Mouse (Mus musculus) intestine, embryonic 16.5 days (tissue): Measurements from ENCODE around the gene Camkk1. TPM values are rescaled to one million over a fixed set of nuclear protein-coding genes. Genes with fewer than 3 reads are reported as not detected.

Experiments
- ATAC-seq: fragments of 200-750 bp; cut with Nextera tagmentation; 2 replicates; pipeline ENCODE4 v1.8.0; 2017; ENCODE audit warnings: moderate TSS enrichment, moderate library complexity
- H3K27ac ChIP-seq: fragments of 300-500 bp; sonication (generic); 2 replicates; pipeline ENCODE4 v1.5.1; 2014; ENCODE audit warnings: mild to moderate bottlenecking, low read length
- H3K27me3 ChIP-seq: fragments of 300-500 bp; sonication (generic); replicated peaks from 2 replicates; pipeline ENCODE4 v1.6.1; 2014; ENCODE audit warnings: low read length, control low read depth, mixed read lengths; ENCODE audit not compliant: control insufficient read depth, insufficient read depth
- H3K36me3 ChIP-seq: fragments of 300-500 bp; sonication (generic); 2 replicates; pipeline ENCODE4 v1.6.1; 2014; ENCODE audit warnings: low read length, control low read depth; ENCODE audit not compliant: control insufficient read depth, insufficient read depth
- H3K4me1 ChIP-seq: fragments of 300-500 bp; sonication (generic); 2 replicates; pipeline ENCODE4 v1.6.1; 2014; ENCODE audit warnings: low read length, control low read depth, mixed read lengths; ENCODE audit not compliant: control insufficient read depth, insufficient read depth
- H3K4me2 ChIP-seq: fragments of 300-500 bp; sonication (generic); 2 replicates; pipeline ENCODE4 v1.6.1; 2014; ENCODE audit warnings: low read depth, low read length, control low read depth
- H3K4me3 ChIP-seq: fragments of 300-500 bp; sonication (generic); 2 replicates; pipeline ENCODE4 v1.5.1; 2014; ENCODE audit warnings: mild to moderate bottlenecking, low read length
- H3K9ac ChIP-seq: fragments of 300-500 bp; sonication (generic); 2 replicates; pipeline ENCODE4 v1.6.1; 2014; ENCODE audit warnings: low read depth, low read length
- H3K9me3 ChIP-seq: fragments of 300-500 bp; sonication (generic); 2 replicates; pipeline ENCODE4 v1.6.1; 2016; ENCODE audit warnings: low read length, control low read depth; ENCODE audit not compliant: control insufficient read depth
- WGBS: fragments of 180-500 bp; shearing (Covaris S2); extraction: QIAGEN DNeasy Blood & Tissue Kit; methylation state at CpG from one replicate; pipeline ENCODE4 v1.1.7; 2014; 5-methylcytosine and 5-hydroxymethylcytosine counted together
- polyA plus RNA-seq: library from polyadenylated mRNA; unstranded; fragments of >200 nt; fragmentation: Nextera tagmentation; extraction: Ambion mirVana; gene quantifications from 2 replicates; pipeline ENCODE4 v1.2.1, GENCODE M21; 2015

The Camkk1 gene
- polyA plus RNA-seq, 1 experiment from 2014 or later = 8.9 TPM

GRCm38 (mm10) chr11:73008826-73009225, 10.0 kb upstream of the Camkk1 start:
- WGBS = 62% methylated on average over 2 of the region's 2 CpGs
- Histone ChIP-seq H3K4me1 (peaks cover 2% of the 10 kb centered on the region; the same call in 1 of the 2 replicates), H3K9ac (no peak overlapping the region), H3K4me2 (no peak overlapping the region), H3K9me3 (no peaks in the 10 kb centered on the region), H3K27ac (no peak overlapping the region), H3K4me3 (no peak overlapping the region), H3K27me3 (no peaks in the 10 kb centered on the region), H3K36me3 (no peaks in the 10 kb centered on the region)
- no peak for ATAC-seq

- Histone ChIP-seq H3K4me2 (no peak overlapping the region), H3K9ac (peak overlapping the region; percentile 35; the same call in 1 of the 2 replicates), H3K36me3 (no peaks in the 10 kb centered on the region), H3K4me3 (no peak overlapping the region), H3K4me1 (peaks cover 5% of the 10 kb centered on the region; the same call in 1 of the 2 replicates), H3K27ac (no peak overlapping the region), H3K27me3 (no peaks in the 10 kb centered on the region), H3K9me3 (no peaks in the 10 kb centered on the region)
- 53% methylated on average over 13 of the region's 13 CpGs for WGBS
- no peak for ATAC-seq
Measured at GRCm38 (mm10) chr11:73009531-73010274, 9.1 kb upstream of the Camkk1 start.

GRCm38 (mm10) chr11:73013981-73014380, 4.8 kb upstream of the Camkk1 start:
- H3K4me3 ChIP-seq = no peak overlapping the region
- H3K4me2 ChIP-seq = no peak overlapping the region
- H3K9ac ChIP-seq = no peak overlapping the region
- peaks cover 23% of the 10 kb centered on the region for H3K4me1 ChIP-seq
- H3K9me3 ChIP-seq = no peaks in the 10 kb centered on the region
- WGBS = 82% methylated on average over 5 of the region's 5 CpGs
- no peak overlapping the region for H3K27ac ChIP-seq
- H3K36me3 ChIP-seq = no peaks in the 10 kb centered on the region
- no peaks in the 10 kb centered on the region for H3K27me3 ChIP-seq
- no peak for ATAC-seq

GRCm38 (mm10) chr11:73014831-73015344, 3.9 kb upstream of the Camkk1 start:
- Histone ChIP-seq H3K9me3 (no peaks in the 10 kb centered on the region), H3K4me2 (no peak overlapping the region), H3K4me1 (peaks cover 28% of the 10 kb centered on the region), H3K27ac (no peak overlapping the region), H3K27me3 (peaks cover 3% of the 10 kb centered on the region; the same call in 1 of the 2 replicates), H3K36me3 (no peaks in the 10 kb centered on the region), H3K9ac (peak overlapping the region; percentile 32; the same call in 1 of the 2 replicates), H3K4me3 (no peak overlapping the region)
- no peak for ATAC-seq
- 80% methylated on average over 4 of the region's 4 CpGs for WGBS

- ATAC-seq = no peak
- WGBS = 61% methylated on average over 5 of the region's 5 CpGs
- Histone ChIP-seq H3K4me1 (peaks cover 28% of the 10 kb centered on the region), H3K4me2 (no peak overlapping the region), H3K27me3 (peaks cover 8% of the 10 kb centered on the region; the same call in 1 of the 2 replicates), H3K36me3 (no peaks in the 10 kb centered on the region), H3K27ac (no peak overlapping the region), H3K4me3 (no peak overlapping the region), H3K9me3 (no peaks in the 10 kb centered on the region), H3K9ac (peak overlapping the region; percentile 32; the same call in 1 of the 2 replicates)
Measured at GRCm38 (mm10) chr11:73015391-73016102, 3.3 kb upstream of the Camkk1 start.

- H3K9ac ChIP-seq = no peak overlapping the region; the same call in 1 of the 2 replicates
- H3K4me1 ChIP-seq = peaks cover 28% of the 10 kb centered on the region
- H3K4me2 ChIP-seq = no peak overlapping the region
- H3K36me3 ChIP-seq = no peaks in the 10 kb centered on the region
- H3K4me3 ChIP-seq = no peak overlapping the region
- H3K27me3 ChIP-seq = peaks cover 8% of the 10 kb centered on the region; the same call in 1 of the 2 replicates
- WGBS = 70% methylated on average over 6 of the region's 6 CpGs
- no peaks in the 10 kb centered on the region for H3K9me3 ChIP-seq
- ATAC-seq = no peak
- H3K27ac ChIP-seq = no peak overlapping the region
Measured at GRCm38 (mm10) chr11:73016103-73016420, 2.7 kb upstream of the Camkk1 start.

GRCm38 (mm10) chr11:73019147-73019795, 463 bp downstream of the Camkk1 start:
- Histone ChIP-seq H3K9me3 (no peaks in the 10 kb centered on the region), H3K9ac (peak overlapping the region; percentile 73), H3K36me3 (no peaks in the 10 kb centered on the region), H3K27ac (no peak overlapping the region), H3K27me3 (peaks cover 8% of the 10 kb centered on the region; the same call in 1 of the 2 replicates), H3K4me2 (peak overlapping the region; percentile 97), H3K4me3 (peak overlapping the region; percentile 77), H3K4me1 (peaks cover 36% of the 10 kb centered on the region)
- WGBS = under 1% methylated on average over 46 of the region's 46 CpGs
- peak; percentile 47 for ATAC-seq

- ATAC-seq = no peak
- Histone ChIP-seq H3K4me1 (peaks cover 32% of the 10 kb centered on the region), H3K4me2 (no peak overlapping the region), H3K36me3 (no peaks in the 10 kb centered on the region), H3K27ac (no peak overlapping the region), H3K9me3 (no peaks in the 10 kb centered on the region), H3K27me3 (peaks cover 8% of the 10 kb centered on the region; the same call in 1 of the 2 replicates), H3K9ac (no peak overlapping the region), H3K4me3 (no peak overlapping the region)
- WGBS = 62% methylated on average over 7 of the region's 7 CpGs
Measured at GRCm38 (mm10) chr11:73020953-73021800, 2.4 kb downstream of the Camkk1 start.
